Mouse (Mus musculus): ENCODE measurements around the gene Fam131b.

DNA sequence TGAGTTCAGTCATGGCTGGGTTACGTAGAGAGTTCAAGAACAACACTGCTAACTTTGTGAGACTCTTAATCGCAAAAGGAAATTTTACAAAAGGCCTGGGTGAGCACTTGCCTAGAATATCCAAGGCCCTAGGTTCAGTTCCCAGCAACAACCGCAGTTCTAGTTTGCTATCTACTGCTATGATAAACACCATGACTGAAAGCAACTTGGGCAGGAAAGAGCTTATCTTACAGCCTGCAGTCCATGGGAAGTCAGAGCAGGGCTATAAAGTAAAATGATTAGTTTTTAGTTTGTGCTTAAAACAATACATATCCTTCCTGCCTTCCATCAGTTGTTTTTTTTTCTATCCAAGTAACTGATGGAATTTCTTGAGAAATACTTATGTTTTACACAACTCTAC lies 2.1 kb upstream of the Fam131b start:
- TF ChIP-seq CTCF (conservative IDR thresholded peaks at IDR 0.05; ENCODE audit: insufficient read depth, insufficient read length, low read depth, low read length) (no peak), POLR2A (IDR thresholded peaks at IDR 0.05; ENCODE audit: low read depth, low read length) (no peak)

All from kidney, adult 2 months (tissue).